Mouse (Mus musculus): ENCODE measurements around the gene Chn2. TPM values are rescaled to one million over a fixed set of nuclear protein-coding genes. Genes with fewer than 3 reads are reported as not detected.

Gene Chn2
- total RNA-seq, 2 experiments from 2014 or later: 0.69 to 0.73 TPM

DNA sequence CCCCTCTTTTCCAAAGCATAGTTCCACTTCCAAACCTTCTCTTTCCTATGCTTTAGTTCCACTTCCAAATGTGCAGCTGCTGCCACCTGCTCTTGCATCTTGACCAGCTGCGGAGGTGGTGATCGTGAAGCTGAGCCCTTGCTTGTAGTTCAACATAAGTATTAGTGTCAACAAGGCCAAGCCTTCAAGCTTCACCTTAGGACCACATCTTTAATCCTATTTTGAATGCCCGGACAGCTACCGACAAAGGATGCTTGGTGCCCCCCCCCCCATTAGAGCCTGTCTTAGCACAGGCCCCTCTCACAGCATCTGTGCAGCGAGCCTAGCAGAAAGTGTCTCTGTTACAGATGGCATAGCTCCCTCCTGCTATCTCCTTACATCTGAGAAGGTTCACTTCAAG lies 238.5 kb downstream of the Chn2 start:
- DNase-seq (ENCODE audit: low spot score): no peak

DNA sequence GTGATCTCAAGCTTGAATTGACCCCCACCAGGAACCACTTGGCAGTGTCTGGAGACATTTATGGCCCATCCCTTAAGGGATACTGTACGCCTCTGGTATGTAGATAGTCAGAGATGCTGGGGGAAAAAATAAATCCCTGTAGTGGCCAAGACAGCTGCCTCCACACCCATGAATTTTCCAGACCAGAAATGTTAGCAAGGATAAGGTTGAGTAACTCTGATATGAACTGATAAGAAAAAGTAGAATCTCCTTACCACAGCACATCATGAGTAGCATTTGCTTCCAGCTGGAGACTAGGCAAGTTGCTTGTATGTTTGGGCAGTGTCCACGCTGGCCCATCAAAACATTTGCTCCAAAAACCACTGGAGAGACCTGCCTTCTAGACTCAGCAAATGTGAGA lies 239.3 kb downstream of the Chn2 start:
- DNase-seq (ENCODE audit: low spot score): no peak

DNA sequence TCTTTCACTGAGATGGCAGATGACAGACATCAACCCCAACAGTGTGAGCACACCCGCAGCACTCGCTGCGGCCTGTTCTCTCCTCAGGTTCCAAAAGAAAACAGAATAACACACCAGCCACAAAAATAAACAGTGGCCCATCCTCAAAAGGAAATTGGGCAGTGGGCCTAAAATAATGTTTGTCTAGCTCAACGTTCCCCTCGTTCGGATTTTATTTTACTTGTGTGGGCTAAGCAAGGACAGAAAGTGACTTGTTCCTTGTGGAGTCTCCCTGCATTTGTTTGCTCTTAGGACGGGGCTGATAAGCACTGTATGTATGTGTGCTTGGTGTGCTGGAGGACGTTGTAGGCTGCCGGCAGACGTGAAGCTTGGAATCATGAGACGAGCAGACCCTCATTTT lies 240.0 kb downstream of the Chn2 start:
- no peak for DNase-seq (ENCODE audit: low spot score)

DNA sequence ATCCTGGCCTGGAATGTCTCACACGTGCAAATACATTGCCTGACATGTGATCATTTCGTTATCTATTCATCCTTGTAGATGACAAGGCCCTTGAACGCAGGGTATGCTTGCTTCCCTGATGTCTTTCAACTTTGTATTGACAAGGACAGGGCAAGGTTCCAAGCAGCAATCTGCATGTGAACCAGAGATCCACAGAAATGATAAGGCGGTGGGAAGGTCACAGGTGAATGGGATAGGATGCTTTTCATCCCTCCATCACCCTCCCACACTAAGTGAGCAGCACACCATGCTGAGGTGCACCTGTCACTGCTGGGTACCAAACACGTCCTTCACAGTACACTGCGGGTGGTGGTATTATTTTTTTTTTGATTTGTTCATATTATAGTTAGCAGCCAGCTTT lies 240.9 kb downstream of the Chn2 start:
- DNase-seq (ENCODE audit: low spot score): no peak

DNA sequence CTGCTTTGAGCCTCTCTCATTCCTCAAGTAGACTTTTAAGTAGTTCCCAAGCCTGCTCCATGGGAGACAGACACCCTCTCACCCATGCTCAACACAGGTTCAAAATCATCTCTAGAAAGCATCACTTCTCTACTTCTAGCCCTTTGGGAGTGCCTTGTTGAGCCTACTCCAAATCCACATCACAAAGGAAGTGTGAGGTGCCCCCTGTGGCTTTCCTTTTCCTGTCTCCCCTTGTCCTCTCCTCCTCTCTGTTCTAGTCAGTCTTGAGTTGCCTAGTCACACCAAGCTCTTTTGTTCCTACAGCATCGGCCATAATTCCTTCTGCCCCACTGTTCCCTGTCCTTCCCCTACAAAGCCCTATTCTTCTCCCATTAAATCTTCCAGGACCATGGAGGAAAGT lies 243.9 kb downstream of the Chn2 start:
- DNase-seq (ENCODE audit: low spot score): no peak

DNA sequence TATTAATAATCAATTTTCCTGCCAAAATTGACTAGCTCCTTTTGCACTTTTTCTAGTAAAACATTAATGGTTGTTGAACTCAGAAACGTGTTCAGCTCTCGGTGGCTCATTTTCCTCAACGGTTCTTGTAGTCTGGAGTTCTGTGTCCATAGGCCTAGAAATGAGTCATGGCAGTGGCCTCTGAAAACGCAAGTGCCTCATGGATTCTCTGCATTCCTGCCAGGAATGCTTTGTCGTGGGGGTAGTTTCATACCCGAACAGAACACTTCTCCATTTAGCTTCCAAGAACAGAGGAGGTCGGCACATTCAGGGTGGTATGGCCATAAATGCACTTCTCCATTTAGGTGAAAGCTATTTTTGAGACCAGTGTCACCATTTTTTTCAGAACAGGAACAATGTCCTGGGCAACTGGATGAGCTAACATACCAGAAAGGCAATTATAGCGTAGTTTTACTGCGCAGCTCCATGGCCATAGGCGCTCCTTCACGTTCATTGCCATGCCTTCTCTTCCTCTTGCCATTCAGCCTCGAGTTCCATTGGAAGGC lies 244.9 kb downstream of the Chn2 start:
- DNase-seq (ENCODE audit: low spot score): no peak

DNA sequence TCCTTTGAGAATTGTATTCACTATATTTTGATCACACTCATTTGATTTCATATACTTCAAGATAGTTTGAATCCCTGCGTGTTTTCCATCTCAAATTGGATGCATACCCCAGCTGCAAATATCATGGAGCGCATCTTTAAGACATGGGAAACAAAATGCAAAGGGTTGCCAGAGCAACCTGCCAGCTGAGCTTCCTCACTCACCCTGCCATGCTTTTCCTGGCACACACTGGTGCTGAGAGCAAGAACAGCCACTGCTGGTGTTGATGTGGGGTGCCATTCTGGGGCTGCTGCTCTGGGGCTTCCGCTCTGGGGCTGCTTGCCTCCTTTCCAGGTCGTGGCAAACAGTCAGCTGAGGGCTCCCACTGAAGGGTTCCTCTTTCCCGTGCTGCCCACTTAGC lies 247.5 kb downstream of the Chn2 start:
- no peak for DNase-seq (ENCODE audit: low spot score)

DNA sequence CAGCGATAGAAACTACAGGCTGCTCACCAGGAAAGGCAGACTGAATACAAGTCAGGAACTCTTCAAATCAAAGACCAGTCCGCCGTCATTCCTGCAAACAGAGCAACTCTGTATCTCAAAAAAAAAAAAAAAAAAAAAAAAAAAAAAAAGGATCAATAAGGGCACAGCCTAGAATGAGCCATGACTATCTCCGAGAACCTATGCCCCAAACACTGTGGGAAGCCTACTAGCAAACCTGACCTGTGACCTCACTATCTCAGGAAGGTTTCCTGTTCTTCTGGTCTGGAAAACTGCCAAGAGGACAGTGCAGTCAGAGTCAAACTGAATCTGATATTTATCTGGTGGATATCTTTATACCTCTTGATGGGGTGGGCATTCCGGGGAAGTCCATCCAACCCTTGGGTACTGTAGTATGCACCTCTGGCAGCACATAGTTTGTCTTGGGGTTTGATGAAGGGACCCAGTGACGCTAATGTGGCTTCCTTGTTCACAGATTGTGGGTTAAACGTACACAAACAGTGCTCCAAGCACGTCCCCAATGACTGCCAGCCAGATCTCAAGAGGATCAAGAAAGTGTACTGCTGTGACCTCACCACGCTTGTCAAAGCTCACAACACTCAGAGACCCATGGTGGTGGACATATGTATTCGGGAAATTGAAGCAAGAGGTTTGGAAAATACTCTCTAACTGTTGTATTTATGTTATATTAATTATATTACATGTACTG lies 250.6 kb downstream of the Chn2 start:
- DNase-seq (ENCODE audit: low spot score): no peak

DNA sequence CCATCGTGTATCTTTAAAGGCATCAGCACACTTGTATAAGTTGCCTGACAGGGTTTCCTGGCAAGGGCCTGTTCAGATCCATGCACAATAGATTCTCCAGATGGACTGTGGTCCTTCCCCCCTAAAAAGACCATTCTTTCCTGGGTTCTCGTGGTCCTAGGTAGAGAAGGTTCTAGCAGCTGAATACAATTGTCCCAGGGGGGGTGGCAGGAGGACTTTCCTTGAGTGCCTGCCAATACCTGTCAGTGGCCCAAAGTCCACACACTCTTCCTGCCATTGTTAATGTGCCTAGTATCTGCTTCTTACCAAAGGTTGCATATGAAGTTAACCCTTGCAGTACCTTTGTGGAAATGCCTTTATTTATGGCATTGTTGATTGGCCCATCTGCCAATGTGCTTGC lies 257.9 kb downstream of the Chn2 start:
- DNase-seq (ENCODE audit: low spot score): no peak

DNA sequence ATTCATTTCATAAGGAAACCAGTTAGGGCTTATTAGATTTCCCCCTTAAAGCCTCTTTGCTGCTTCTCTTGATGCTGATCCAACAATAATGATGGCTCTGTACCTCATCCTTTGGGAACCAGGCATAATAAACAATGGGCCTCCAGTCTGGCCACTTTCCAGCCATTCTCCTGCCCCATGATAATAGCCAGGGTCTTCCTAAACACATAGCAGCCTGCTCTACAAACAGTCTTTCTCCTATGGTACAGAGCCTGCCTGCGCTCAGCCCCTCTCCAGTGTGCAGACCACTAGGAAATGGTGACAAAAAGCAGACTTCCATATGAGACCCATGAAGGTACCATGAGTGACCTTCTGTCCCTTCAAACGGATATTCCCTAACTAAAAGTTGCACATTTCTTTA lies 260.1 kb downstream of the Chn2 start:
- no peak for DNase-seq (ENCODE audit: low spot score)

DNA sequence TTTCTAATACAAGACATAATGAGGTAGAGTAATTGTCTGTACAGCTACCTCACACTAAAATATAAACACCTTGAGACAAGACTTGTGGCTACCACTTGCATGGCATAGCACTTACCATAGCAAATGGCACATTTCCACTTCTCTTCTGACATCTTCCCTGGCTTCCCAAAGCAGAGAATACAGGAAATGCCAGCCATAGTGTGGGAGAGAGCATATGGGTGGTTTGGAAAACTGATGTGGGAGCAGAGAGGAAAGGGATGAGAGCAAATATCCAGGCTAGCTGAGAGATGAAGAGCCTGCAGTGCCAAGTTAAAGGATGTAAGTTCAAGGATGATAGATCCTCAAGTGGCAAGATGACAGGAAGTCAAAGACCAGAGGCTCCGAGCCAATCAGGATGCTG lies 266.4 kb downstream of the Chn2 start:
- no peak for DNase-seq (ENCODE audit: low spot score)

DNA sequence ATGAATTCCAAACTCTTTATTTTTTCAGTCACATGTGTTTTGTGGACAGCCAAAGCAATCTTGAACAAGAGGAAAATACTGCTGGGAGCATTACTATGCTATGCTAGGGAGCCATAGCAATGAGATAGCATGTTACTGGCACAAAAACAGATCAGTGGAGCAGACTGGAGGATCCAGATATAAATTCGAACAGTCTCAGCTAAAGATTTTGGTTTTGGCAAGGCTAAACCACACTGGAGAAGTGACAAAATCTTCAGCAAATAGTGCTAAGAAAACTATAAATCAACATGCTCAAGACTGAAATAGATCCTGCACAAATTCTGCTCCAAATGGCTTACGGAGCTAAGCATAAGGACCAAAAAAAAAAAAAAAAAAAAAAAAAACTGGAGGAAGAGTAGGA lies 273.7 kb downstream of the Chn2 start:
- no peak for DNase-seq (ENCODE audit: low spot score)

DNA sequence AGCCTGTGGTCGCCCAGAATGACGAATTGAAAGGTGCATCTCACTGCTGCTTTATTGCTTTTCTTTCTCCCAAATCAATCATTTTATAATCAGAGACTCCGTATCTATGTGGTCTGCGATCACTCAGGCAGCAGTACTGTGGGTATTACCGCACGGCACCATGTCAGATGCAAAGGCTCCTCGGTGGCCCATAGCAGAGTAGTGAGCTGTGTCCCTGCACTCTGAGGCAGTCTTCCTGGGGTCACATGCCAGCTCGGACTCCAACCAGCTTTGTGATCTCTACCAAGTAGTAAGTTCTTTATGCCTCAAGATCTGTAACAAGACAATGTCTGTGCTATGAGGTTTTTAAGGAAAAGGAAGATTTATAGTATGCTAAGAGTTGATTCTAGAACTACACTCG lies 279.3 kb downstream of the Chn2 start:
- no peak for DNase-seq (ENCODE audit: low spot score)

DNA sequence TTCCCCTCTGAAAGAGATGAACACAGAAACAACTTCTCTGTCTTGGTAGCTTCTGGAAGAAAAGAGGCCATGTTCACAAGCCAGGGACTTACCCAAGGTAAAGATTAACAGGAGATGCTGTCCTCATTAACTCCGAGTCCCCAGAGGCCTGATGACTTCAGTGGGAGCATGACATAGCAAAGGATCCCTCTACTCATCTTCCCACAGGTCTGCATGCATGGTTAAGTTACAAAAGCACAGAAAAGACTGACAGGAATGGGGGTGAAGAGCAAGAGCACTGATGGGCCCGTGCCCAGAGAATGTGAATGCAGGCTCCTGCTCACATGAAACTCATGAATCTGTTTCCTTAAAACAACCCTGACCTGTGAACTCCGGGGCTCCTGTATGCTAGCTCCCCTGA lies 279.8 kb downstream of the Chn2 start:
- DNase-seq (ENCODE audit: low spot score): no peak

DNA sequence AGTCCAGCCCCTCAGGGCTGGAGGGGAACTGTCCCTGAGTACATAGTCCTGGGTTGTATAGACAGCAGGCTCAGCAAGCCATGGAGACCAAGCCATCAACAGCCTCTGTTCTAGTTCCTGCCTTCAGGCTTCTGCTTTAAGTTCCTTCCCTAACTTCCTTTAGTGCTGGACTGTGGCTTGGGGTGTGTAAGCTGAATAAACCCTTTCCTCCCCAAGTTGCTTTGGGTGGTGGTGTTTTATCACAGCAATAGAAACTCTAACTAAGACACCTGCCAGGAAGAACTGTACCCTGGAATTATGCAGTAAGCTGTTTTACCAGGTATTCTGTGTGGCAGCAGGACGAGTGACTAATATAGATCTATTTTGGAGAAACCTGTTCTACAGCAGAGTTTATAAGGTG lies 280.9 kb downstream of the Chn2 start:
- no peak for DNase-seq (ENCODE audit: low spot score)

DNA sequence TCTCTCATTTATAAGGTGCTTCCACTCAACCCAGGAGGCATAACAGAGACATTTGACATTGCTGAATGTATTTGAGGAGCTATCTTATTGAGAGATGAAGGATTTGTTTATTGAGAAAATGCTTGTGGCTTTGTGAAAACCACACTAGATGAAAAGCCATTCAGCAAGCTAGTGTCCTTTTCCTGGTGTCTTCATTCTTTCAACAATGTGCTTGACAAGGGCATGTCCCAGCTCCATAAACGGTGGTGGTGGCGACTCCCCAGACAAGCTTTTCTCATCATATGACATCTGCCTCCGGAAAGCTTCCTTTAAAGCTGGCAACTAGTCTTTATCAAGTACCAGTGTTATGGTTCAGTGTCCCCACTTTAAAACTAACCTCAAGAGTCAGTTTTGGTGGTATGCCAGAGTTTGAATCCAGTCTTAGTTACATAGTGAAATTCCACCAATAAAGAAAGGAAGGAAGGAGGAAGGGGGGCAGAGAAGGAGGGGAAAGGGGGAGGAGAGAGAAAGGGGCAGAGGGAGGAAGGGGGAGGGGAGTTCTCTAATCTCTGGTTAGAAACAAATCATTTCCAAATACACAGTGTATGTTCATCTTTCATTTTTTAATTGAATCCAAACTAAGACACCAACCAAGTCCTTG lies 286.0 kb downstream of the Chn2 start, which contains the start of gene Prr15:
Gene Prr15 (plus strand): TSS at position 590 of the 640 bp plus-strand sequence.
- DNase-seq (ENCODE audit: low spot score): no peak

DNA sequence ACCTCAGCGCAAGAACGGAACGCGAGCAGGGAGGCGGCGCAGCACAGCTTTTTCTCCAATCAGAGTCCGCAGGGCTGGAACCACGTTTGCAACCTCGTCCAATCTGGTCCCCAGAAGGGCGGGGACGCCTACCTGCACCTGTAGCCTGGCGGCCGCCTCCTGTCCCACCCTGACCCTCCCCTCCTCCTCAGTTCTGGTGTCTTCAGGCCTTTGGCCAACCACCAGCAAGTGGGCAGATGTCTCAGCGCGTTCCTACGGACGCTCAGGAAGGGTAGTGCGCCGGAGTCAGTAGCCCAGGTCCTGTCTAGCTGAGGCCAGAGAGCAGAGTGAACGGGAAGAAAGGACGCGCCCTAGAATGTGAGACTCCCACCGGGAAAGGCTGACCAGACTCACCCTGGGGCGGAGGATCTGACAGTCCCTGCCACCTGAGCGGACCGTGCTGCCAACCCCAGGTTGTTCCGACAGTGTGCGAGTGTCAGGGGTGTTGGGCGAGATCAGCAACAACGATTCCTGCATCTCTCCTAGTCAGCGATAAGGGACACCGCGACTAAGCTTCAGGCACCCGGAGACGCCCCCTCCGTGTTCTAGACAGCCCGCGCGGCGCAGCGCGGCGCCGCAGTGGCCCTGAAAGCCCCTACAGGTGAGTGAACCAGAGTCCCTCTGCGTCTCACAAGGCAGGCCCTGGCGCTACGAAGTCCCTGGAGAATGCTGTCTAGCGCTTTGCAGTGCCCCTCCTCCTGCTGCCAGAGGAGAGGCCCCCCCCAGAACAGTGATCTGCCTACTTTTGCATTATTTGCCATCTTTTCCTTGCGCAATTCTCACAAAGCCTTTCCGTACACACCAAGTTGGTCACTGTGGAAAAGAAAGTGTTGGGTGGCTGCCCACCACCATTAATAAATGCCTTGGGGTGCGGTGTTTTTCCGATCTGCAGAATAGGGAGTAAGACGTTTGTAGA lies 287.6 kb downstream of the Chn2 start:
- DNase-seq (ENCODE audit: low spot score): peak; percentile 24

DNA sequence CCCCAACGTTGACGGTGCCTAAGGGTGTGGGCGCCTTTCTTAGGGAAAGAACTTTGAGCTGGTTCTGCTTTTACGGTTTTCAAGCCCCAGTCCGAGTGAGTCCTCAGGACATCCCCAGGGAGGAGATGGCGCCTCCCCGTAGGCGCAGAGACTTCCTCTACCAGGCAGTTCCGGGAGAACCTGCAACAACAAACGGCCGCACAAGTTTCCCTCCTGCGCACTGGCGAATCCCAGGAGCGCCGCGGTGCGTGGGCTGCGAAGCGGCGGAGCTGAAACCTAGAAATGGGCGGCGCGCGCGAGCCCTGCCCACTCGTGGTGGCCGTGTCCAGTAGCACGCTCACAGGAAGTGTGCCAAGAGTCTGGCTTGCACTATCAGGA lies 288.3 kb downstream of the Chn2 start:
- DNase-seq (ENCODE audit: low spot score): peak; percentile 36

DNA sequence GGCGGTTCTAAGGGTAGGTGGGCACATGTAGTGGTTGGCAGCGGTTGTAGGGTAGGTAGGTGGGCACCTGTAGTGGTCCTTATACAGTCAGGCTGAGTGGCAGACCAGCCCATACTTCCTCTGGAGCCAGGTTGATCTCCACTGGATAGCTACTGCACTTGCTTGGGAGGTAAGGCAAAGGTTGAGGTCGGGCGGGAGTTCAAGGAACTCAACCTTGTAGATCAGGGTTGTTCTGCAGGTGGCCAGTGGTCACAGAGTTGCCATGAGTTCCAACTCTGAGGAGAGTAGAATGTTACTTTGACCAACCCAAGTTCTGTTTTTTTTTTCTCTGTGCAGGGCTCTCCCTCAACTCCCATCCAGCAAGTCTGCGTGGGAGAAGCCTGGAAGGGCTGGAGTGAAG lies 289.4 kb downstream of the Chn2 start:
- DNase-seq (ENCODE audit: low spot score): no peak

DNA sequence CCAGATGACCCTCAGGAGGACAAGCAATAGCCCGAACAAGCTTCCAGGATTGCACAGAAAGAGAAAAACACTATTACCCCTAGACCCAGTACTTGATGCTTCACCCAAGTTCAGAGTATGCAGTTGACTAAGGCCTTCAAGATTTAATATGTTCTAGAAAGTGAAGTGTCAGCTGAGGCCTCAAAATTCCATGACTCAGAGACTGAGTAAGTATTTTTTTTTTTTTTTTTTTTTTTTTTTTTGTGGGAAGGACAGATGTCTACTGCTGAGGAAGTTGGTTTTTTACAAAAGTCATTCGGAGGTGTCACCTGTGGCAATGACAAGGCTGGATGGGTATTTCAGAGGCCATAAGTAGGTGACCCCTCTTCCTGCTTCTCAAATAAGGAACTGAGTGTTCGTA lies 290.2 kb downstream of the Chn2 start:
- DNase-seq (ENCODE audit: low spot score): no peak

DNA sequence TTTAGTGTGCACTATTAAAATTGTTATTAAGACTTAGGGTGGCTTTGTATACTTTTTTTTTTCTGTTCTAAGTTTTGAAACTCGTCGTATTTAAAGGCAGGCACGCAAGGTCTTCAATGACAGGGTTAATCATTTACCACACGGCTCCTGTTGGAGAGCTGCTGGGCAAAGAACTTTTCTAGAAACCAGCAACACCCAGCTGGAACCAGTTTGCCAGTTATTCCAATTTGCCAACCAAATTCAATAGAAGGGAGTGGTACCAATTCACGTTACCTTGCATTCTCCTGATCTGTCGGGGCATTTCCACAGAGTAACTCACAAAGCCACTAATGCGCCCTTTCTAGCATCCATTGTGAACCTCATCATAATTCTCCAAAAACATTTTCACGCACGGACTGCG lies 290.8 kb downstream of the Chn2 start:
- DNase-seq (ENCODE audit: low spot score): no peak

DNA sequence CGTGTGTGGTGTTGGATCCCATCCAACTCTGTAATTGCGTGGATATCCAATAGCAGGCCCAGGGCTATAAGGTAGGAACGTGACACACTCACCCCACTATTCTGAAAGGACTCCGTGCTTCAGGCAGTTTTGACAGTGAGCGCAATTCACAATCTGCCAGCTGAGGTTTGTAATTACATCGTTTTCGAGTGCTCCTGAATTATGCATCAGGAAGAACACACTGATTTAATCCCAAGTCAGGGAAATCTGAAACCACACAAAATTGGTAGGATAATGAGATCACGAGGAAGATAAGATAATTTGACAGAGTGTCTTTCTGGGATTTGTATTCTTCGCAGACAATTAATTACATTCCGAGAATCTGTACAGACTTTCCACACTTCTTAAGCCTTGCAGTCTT lies 292.4 kb downstream of the Chn2 start:
- DNase-seq (ENCODE audit: low spot score): no peak
